Comparison of ENCODE assay signal across 20 mouse cellular contexts in the genomic region with DNA sequence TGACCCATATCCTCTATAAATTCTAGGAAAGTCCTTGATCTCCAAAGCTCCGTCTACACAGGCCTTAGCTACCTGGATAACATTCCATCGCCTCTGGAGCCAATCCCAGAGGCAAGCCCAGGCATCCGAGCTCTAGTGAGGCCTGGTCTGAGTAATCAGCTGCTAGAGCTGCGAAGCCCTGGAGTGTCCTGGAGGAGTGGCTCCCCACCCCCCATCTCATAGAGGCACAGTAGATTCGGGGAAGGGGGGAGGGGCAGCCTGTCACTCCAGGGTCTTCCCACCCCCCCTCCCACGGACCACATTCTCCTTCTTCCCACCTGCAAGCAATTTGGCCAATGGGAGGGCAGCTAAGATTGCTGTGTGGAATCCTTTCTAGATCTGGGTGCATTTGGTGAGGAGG. TPM values are rescaled to one million over a fixed set of nuclear protein-coding genes. Genes with fewer than 3 reads are reported as not detected.
"Had no signal": no experiment of that assay in that cellular context is flagged by ENCODE, and none has a peak within 500 bp of the region (broad histone marks: within the 10 kb centered on the region; RNA-seq: fewer than 3 reads in every experiment).

No protein-coding gene starts in this region.

- H3K4me3 ChIP-seq: kidney, embryonic 15.5 days; left cerebral cortex, adult 2 months; limb, embryonic 13.5 days; liver, embryonic 13.5 days had no signal

- H3K4me2 ChIP-seq: kidney, embryonic 15.5 days; limb, embryonic 13.5 days; liver, embryonic 13.5 days; midbrain, embryonic 11.5 days had no signal

- H3K9me3 ChIP-seq: kidney, embryonic 15.5 days; limb, embryonic 13.5 days; liver, embryonic 13.5 days had no signal

- H3K4me1 ChIP-seq: liver, embryonic 13.5 days had no signal

- DNase-seq: kidney, adult 11 months; kidney, adult 8-10 months; kidney, postnatal 10 days; kidney, postnatal 36 days; layer of hippocampus, postnatal 36 days; liver; liver, embryonic 13.5 days; lung, adult 2 months; lung, postnatal 14 days; lung, postnatal 4 days; midbrain, embryonic 14.5 days; right cerebral cortex, postnatal 4 days; thymus, postnatal 25 days had no signal

- H3K36me3 ChIP-seq: kidney, embryonic 15.5 days; limb, embryonic 13.5 days; liver, embryonic 13.5 days had no signal

- H3K27ac ChIP-seq: kidney, embryonic 15.5 days; left cerebral cortex, adult 2 months; limb, embryonic 13.5 days; liver, embryonic 13.5 days had no signal

- H3K9ac ChIP-seq: kidney, embryonic 15.5 days; limb, embryonic 13.5 days; liver, embryonic 13.5 days had no signal

RNA-seq across cellular contexts. Expression of gene Dlx4, which starts 8.8 kb away (rescaled TPM):
- polyA plus RNA-seq: kidney, embryonic 15.5 days; midbrain, embryonic 11.5 days; neural tube, embryonic 14.5 days had no signal

RNA-seq across cellular contexts. Expression of gene Dlx3, which starts 17.4 kb away (rescaled TPM):
- polyA plus RNA-seq: liver, embryonic 16.5 days; midbrain, postnatal 0 days; neural tube, embryonic 14.5 days had no signal
